Mouse (Mus musculus): ENCODE results near the gene Tmem108.
"Not testable (repeated sequence)": the region's sequence is repeated elsewhere in the genome, so short reads cannot be mapped to it uniquely, and the experiment has no call there.

Gene Tmem108

GRCm38 (mm10) chr9:103677811-103678210, 83.8 kb downstream of the Tmem108 start:
- no peak for DNase-seq

GRCm38 (mm10) chr9:103675721-103676480, 85.7 kb downstream of the Tmem108 start:
- DNase-seq: no peak

DNA sequence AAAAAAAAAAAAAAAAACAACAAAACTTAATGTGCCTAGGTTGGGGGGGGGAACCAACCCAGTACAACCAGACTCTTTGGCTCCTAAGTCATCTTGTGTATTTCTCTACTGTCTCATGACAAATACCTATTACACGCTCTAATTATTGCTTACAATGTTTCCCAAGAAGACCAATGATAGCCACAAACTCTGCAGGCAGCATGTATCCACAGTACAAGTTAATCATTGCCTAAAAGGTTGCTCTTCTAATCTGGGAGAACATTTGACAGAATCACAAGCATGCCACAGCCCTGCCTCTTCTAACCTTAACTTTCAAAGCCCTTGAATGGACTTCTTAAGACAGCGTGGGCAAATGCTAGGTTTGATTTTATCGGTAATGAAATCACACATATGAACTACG, 88.8 kb downstream of the Tmem108 start:
- DNase-seq: no peak

GRCm38 (mm10) chr9:103670592-103671113, 91.0 kb downstream of the Tmem108 start:
- DNase-seq: not testable (repeated sequence)

DNA sequence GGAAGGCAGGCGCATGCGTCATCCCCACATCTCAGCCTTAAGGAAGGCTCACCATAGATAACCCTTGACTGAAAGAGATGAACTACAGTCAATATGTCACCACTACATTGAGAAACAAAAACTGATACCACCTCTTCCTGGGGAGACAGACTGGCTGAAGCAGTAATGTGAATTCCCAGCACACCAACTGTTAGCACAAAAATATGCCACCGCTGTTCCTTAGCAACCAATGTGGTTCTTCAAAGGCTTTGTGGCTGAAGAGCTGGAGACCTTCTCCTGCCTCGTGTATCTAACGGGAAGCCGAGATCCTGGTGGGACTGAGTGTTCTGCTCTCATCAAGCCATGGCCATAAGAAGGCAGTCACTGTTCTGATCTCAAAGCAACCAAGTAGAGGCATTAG, 92.8 kb downstream of the Tmem108 start:
- no peak for DNase-seq

- DNase-seq: no peak
Measured at GRCm38 (mm10) chr9:103665817-103666216, 95.8 kb downstream of the Tmem108 start.

GRCm38 (mm10) chr9:103664151-103664550, 97.5 kb downstream of the Tmem108 start:
- no peak for DNase-seq

- no peak for DNase-seq
Measured at GRCm38 (mm10) chr9:103661873-103662272, 99.8 kb downstream of the Tmem108 start.

GRCm38 (mm10) chr9:103657981-103658380, 103.7 kb downstream of the Tmem108 start:
- DNase-seq: no peak

DNA sequence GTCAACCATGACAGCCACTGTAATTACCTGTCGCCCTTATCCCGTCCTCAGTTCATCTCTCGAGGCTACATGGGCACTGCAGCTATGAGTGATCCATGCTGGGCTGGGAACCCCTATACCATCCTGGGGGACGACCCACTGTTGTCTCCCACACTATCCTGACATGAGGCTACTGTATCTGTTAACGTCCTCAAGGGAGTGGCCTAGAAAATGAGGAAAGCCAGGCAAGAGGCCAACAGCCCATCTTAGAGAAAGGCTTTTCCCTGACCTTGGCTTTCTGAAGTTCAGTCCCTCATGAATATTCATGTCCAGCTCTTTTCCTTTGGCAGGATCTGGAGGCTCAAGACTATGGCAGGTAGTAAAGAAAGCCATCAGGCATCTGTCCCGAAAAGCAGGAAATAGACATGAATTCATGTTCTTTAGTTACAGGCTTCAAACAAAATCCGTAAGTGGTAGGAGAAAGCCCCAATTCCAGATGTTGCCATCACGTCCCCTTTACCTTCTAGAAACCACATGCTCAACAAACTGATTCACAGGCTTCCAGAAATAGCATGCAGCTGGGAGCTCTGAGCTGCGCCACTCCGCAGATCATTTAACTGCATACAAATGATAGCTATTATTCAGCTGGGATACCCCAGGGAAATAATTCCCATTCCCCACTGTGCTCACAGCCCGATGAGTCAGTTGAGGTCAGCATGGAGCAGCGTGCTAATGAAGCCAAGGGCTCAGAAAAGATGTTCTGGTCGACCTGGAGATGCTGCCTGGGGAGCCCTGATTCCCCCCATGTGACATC, 104.3 kb downstream of the Tmem108 start:
- DNase-seq: no peak

- no peak for DNase-seq
Measured at GRCm38 (mm10) chr9:103653995-103654587, 107.5 kb downstream of the Tmem108 start.

DNA sequence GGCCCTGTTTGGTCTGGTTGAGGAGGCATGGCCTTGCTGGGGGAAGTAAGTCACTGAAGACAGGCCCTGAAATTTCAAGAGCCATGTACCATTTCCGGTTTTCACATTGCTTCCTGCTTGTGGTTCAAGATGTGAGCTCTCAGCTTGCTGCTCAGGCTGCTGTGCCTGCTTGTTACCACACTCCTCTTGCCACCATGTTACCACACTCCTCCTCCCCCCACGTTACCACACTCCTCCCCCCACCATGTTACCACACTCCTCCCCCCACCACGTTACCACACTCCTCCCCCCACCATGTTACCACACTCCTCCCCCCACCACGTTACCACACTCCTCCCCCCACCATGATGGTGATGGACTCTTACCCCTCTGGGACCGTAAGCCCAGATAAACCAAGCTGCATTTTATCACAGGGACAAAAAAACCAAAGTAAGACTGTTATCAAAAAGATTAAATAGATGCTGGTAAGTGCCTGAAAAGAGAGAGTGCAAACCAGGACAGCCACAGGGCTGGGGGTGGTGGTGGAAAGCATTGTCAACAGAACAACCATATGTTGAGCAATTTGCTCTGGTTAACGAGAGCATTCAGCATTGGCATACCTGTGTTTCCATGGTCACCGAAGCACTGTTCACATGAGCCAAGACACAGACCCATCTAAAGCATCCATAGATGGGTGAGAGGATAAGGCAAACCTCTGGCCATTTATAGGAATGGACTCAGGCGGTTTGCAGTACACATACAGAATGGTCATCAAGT, 109.3 kb downstream of the Tmem108 start:
- DNase-seq: no peak

DNA sequence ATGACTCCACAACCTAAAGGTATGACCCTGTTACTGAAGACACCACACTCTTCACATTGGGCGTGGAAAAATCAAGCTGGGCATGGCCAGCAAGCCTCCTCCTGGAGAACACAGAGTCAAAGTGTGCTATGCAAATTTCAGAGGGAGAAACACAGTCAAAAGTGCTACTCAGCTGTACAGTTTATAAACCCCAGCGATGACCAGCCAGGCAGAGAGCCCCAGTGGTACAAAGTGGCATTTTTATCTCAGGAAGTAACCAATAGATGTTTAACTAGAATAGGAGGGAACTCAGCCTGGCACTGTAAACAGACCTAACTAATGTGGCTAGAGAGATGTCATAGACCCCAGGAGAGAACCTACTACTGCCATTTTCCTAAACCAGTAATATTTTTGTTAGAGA, 115.0 kb downstream of the Tmem108 start:
- no peak for DNase-seq

DNA sequence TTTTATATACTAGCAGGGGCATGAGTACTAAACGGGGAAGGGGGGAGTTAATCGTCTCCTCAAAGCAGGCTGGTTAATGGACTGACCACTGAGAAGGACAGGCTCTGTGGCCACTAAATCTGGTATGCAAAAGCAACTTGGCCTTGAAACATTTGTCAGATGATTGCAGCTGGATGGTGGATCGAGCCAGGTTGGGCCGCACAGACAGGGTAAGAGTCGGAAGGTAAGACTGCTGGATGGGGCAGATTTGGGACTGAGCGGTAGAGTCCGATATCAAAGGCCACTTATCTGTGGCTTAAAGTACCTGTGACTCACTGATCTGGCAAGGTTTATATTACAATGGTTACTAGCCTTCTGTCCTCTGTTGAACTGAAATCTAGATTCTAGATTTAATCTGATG, 115.9 kb downstream of the Tmem108 start:
- DNase-seq: no peak

GRCm38 (mm10) chr9:103642300-103642699, 119.3 kb downstream of the Tmem108 start:
- no peak for DNase-seq

DNA sequence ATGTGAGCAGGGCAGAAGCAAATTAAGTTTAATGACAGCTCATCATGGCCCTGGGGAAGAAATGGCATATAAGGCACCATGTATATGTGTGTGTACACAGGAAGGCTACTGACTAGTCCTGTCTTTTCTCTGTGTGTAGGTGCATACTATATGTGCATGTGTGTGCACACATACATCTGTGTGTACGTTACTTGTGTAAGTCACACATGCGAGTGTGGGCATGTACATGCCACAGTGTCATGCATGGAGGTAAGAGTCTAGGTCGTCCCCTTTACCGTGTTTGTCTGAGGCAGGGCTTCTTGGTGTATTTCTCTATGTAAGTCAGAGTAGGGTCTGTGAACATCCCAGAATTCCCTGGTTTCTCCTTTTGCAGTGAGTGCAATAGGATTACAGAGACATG, 120.3 kb downstream of the Tmem108 start:
- DNase-seq: no peak

DNA sequence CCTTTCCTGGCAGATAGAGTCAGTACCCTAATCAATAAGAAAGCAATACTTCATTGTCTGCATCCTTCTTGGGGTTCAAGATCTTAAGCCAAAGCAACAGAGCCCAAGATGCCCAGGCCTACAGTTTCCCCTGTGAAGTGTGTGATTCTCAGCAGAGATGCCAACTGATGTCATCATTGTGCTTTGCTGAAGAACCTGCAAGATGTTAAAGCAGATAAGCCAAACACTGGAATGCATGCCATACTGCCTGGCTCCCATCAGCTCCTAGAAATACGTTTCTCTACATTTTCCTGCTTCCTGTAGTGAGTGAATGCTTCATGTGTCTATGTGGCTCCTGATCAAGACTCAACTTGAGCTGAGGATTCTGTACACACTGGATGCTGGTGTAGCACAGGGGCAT, 122.2 kb downstream of the Tmem108 start:
- DNase-seq: no peak

DNA sequence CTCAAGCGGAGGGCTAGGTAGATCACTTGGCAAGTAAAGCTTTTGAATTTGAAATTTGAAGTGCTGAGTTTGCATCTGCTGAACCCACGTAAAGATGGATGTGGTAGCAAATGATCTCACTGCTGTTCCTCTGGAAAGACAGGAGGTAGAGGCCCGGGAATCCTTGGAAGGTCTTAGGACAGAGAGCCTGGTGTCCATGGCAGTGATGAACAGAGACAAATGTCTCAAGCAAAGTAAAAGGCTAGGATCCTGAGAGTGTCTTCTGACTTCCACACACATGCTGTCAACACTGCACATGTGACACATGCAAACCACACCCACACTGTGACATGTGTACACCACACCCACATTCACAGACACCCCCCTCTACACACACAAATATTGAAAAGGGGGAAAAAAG, 124.2 kb downstream of the Tmem108 start:
- no peak for DNase-seq

GRCm38 (mm10) chr9:103636847-103637246, 124.8 kb downstream of the Tmem108 start:
- no peak for DNase-seq

DNA sequence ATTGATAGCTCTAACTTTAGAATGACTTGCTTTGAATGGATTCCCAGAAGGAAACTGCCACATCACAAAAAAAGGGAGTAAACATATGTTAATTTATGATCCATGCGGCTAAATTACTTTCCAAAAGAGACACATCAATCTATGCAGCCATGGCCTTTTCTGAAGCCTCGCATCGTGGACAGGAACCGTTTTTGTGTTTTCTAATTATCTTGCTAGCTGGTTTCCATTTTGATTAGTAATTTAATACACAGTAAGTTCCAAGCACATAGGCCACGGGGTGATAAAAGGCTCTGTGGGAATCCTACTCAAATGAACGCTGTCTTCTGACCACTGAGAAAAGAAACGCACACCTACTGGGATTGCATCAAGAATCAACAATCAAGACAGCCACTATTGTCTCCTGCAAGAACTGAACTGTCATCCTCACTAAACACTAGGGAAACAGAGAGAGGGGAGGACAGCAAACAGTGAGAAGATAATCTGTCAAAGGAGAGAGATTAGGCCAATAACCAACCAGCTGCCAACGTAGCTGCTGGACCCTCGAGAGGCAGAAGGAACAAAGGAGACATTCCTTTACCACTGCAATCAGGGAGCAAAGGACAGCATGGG, 132.7 kb downstream of the Tmem108 start:
- no peak for DNase-seq

- no peak for DNase-seq
Measured at GRCm38 (mm10) chr9:103627404-103627900, 134.2 kb downstream of the Tmem108 start.

DNA sequence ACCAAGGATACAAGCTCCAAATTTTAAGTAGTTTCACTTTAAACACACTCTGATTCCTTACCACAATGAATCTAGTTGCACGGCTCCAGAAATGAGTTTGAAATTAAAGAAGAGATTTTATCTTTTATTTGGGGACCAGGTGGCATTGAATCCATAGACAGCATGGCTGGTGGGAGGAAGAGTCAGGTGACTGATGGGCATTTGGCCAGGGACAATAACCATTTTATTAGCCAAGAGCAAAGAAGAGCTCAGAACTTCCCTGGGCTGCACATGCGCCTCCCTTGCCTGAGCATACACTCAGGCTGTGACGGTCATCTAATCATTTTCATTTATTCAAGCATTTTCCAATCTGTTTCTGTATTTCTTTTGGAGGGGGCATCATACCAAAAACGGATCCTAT, 135.5 kb downstream of the Tmem108 start:
- no peak for DNase-seq
